Mouse (Mus musculus) limb, embryonic 14.5 days (tissue): ENCODE measurements around the gene Nub1. TPM values are rescaled to one million over a fixed set of nuclear protein-coding genes. Genes with fewer than 3 reads are reported as not detected.

Experiments used
- ATAC-seq: fragments of 200-750 bp; cut with Nextera tagmentation; 2 replicates; pipeline ENCODE4 v1.8.0; 2017; ENCODE audit warnings: low read depth, moderate number of reproducible peaks, moderate TSS enrichment; ENCODE audit not compliant: low FRiP score
- DNase-seq: peaks from one replicate; pipeline ENCODE4 v3.0.0-alpha.2; 2015; ENCODE audit warnings: low spot score
- H3K27ac ChIP-seq: fragments of 300-500 bp; sonication (generic); replicated peaks from 2 replicates; pipeline ENCODE4 v1.5.1; 2014; ENCODE audit warnings: low read depth, mild to moderate bottlenecking, low read length, moderate library complexity, mixed read lengths
- H3K27me3 ChIP-seq: fragments of 300-500 bp; sonication (generic); 2 replicates; pipeline ENCODE4 v1.6.1; 2014; ENCODE audit warnings: low read length, mixed read lengths; ENCODE audit not compliant: control insufficient read depth, insufficient read depth
- H3K36me3 ChIP-seq: fragments of 300-500 bp; sonication (generic); 2 replicates; pipeline ENCODE4 v1.6.1; 2014; ENCODE audit warnings: mild to moderate bottlenecking, low read length, moderate library complexity, mixed read lengths; ENCODE audit not compliant: control insufficient read depth, insufficient read depth
- H3K4me1 ChIP-seq: fragments of 300-500 bp; sonication (generic); 2 replicates; pipeline ENCODE4 v1.6.1; 2014; ENCODE audit warnings: antibody characterized with exemption, low read length, mixed read lengths; ENCODE audit not compliant: control insufficient read depth, insufficient read depth
- H3K4me2 ChIP-seq: fragments of 300-500 bp; sonication (generic); replicated peaks from 2 replicates; pipeline ENCODE4 v1.6.1; 2014; ENCODE audit warnings: low read depth, mild to moderate bottlenecking, low read length, moderate library complexity; ENCODE audit not compliant: severe bottlenecking
- H3K4me3 ChIP-seq: fragments of 300-500 bp; sonication (generic); replicated peaks from 2 replicates; pipeline ENCODE4 v1.5.1; 2014; ENCODE audit warnings: low read length
- H3K9ac ChIP-seq: fragments of 300-500 bp; sonication (generic); 2 replicates; pipeline ENCODE4 v1.6.1; 2014; ENCODE audit warnings: mild to moderate bottlenecking, low read depth, low read length, moderate library complexity; ENCODE audit not compliant: severe bottlenecking
- H3K9me3 ChIP-seq: fragments of 300-500 bp; sonication (generic); 2 replicates; pipeline ENCODE4 v1.6.1; 2016; ENCODE audit warnings: low read length; ENCODE audit not compliant: control insufficient read depth
- POLR2A ChIP-seq: fragments of 200-500 bp; IDR thresholded peaks from 2 replicates; pipeline ENCODE4 v1.8.0; 2012; ENCODE audit warnings: inconsistent platforms, mild to moderate bottlenecking, moderate library complexity, borderline replicate concordance; ENCODE audit not compliant: insufficient read depth, insufficient read length; ENCODE audit errors: extremely low read depth
- WGBS: fragments of 180-500 bp; shearing (Covaris S2); extraction: QIAGEN DNeasy Blood & Tissue Kit; methylation state at CpG from one replicate; pipeline ENCODE4 v1.1.7; 2014; 5-methylcytosine and 5-hydroxymethylcytosine counted together
- polyA plus RNA-seq, 2 experiments: library from polyadenylated mRNA; depleted of rRNA in 1 of 2; stranded (reverse) in 1 of 2; unstranded in 1 of 2; fragments of >200 nt; fragmentation: Nextera tagmentation in 1 of 2; extraction: Ambion mirVana in 1 of 2; gene quantifications; 2 replicates each; pipeline versions ENCODE4 v1.2.1 to v1.2.3; 2012 to 2014

Gene Nub1
- polyA plus RNA-seq, 2 experiments, result 33.4 to 39.4 TPM

DNA sequence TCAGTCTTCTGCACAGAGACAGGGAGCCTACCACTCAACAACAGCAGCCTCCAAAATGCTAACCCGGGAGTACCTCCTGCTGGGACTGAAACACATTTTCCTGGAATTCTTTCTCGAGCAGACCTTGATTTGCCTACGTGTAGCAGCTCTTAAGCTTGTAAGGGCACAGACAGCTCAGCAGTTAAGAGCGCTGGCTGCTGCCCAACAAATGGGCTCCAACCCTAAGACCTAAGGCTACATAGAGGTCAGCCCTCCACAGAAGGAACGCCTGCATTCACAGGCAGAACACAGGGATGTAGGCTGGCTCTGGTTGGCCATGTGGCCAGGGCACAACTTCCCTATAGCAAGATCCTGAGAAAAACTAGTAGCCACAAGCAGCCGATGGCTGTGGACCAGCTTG is 40.6 kb downstream of the Nub1 start:
- ATAC-seq (no peak), DNase-seq (no peak)
- 49% methylated on average over 6 of the region's 6 CpGs for WGBS
- Histone ChIP-seq H3K4me3 (no peak overlapping the region), H3K9ac (no peak overlapping the region), H3K27me3 (no peaks in the 10 kb centered on the region), H3K4me2 (no peak overlapping the region), H3K4me1 (peaks cover 26% of the 10 kb centered on the region), H3K9me3 (no peaks in the 10 kb centered on the region), H3K36me3 (peaks cover 13% of the 10 kb centered on the region; the same call in 1 of the 2 replicates), H3K27ac (no peak overlapping the region)
- TF ChIP-seq POLR2A, result no peak

DNA sequence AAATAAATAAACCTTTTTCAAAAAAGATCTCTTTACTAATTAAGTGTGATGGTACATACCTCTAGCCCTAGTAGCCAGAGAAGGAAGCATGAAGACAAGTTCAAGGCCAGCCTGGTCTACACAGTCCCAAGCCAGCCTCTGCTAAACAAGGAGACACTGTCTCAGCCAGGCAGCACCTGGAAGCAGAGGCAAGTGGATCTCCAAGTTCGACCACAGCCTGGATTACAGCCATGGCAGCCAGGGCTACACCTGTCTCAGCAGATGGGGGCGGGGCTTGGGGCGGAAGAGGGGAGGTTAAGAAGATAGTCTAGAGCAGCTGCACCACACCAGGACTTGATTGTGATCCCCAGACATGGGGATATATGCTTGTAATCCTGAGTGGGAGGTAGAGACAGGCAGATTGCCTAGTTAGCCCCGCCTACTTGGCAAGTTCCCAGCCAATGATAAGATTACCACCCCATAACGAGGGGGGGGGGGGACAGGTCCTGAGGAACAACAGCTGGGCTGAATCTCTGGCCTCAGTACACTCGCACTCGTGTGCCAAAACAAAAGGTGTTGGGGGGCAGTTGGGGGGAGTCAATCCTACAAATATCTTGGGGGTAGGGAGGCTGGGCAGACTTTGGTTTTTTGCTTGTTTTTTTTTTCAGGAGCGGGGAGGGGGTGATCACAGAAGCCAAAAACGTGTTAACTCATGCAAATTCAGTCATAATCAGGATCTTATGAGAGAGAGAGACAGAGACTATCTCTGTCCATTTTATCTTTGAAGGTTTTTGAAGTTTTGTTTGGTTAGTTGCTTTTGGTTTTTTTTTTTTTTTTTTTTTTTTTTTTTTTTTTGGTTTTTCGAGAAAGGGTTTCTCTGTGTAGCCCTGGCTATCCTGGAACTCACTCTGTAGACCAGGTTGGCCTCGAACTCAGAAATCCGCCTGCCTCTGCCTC is 41.8 kb downstream of the Nub1 start:
- Histone ChIP-seq H3K4me1 (peaks cover 30% of the 10 kb centered on the region), H3K27ac (no peak overlapping the region), H3K4me2 (no peak overlapping the region), H3K27me3 (no peaks in the 10 kb centered on the region), H3K36me3 (0 out of 2 replicates have a peak, but pooled peaks cover 4% of the 10 kb centered on the region), H3K4me3 (no peak overlapping the region), H3K9ac (no peak overlapping the region), H3K9me3 (no peaks in the 10 kb centered on the region)
- no peak for TF ChIP-seq POLR2A
- WGBS, result 65% methylated on average over 12 of the region's 12 CpGs
- DNase-seq, result no peak
- ATAC-seq, result no peak; the same call in 1 of the 2 replicates

DNA sequence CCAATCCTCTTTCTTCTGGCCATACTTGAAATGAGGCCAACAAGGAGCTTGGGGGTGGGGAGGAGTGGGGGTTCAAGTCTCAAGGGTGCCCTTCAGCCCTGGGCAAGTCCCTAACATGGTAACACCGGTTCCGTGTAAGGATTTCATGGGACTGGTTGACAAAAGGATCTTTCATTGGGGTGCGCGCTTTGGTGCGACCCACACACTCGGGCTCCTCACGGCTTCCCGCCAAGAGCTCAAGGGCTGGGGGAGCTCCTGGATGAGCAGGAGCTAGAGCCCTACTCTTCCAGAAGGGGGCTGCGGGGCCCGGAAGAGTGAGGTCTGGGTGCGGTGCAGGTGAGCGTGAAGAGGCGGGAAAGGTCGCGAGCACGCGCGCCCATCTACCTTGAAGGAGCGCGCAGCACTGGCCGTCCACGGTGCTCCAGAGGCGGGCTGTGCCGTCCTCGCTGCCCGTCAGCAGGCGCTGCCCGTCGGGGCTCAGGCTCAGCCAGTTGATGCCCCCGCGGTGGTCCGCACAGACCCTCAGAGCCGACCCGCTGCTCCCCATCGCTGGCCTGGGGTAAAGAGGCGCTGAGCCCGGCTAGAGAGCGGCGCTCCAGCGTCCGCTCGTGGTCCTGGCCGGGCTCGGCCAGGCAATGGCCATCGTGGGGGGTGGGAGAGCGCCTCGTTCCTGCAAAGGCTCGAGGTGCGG is 44.6 kb downstream of the Nub1 start:
- Histone ChIP-seq H3K9me3 (no peaks in the 10 kb centered on the region), H3K36me3 (no peaks in the 10 kb centered on the region), H3K4me3 (peak overlapping the region; percentile 73), H3K27ac (peak overlapping the region; percentile 50), H3K9ac (peak overlapping the region; percentile 82), H3K4me2 (peak overlapping the region; percentile 91), H3K4me1 (peaks cover 30% of the 10 kb centered on the region), H3K27me3 (no peaks in the 10 kb centered on the region)
- no peak for TF ChIP-seq POLR2A
- peak; percentile 2; the same call in 1 of the 2 replicates for ATAC-seq
- DNase-seq, result no peak
- WGBS, result 4% methylated on average over 39 of the region's 49 CpGs

DNA sequence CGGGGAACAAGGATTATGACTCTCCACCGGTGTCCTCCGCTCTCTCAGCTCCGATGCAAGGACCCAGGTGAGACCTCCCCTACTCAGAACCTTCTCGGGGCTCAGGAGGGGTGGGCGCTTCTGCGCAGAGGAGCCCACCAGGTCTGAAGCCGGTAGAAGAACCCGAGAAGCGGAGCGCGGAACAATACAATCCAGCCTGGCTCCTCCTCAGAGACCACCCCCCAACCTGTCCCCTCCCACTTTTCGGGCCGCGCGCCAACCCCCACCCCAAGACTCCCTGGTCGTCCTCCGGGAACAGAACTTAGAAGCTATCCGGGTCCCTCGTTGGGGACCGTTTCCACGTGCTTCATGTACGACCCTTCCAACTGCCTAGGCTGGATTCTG is 45.1 kb downstream of the Nub1 start, which contains the start of gene Wdr86:
TSS of gene Wdr86 (minus strand) at position 240 of the 384 bp plus-strand sequence.
- Histone ChIP-seq H3K9me3 (no peaks in the 10 kb centered on the region), H3K9ac (peak within 1 kb of the TSS; percentile 82), H3K27ac (peak within 1 kb of the TSS; percentile 65), H3K36me3 (no peaks in the 10 kb centered on the region), H3K4me1 (peaks cover 28% of the 10 kb centered on the region), H3K27me3 (no peaks in the 10 kb centered on the region), H3K4me3 (peak within 1 kb of the TSS; percentile 73), H3K4me2 (peak within 1 kb of the TSS; percentile 91)
- under 1% methylated on average over 22 of the region's 23 CpGs for WGBS
- ATAC-seq (peak; percentile 70), DNase-seq (peak; percentile 62)
- TF ChIP-seq POLR2A, result no peak

DNA sequence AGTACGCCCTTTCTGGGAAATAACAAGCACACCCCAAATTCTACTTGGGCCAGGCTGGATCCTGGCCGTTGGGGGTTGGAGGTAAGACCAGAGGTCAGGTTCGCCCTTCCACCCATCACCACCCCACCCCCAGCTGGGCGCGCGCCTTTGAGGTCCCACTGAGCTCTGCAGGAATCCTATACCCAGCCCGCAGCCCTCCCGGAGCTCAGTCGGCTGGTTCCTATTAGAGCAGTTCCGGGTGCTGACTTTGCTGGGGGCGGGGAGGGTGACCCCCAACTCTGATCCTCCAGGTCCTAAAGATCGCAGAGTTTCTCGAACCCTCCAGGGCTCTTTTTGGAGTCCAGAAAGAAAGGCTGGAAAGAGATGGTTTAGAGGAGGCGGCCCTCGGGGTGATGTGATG is 45.7 kb downstream of the Nub1 start:
- Histone ChIP-seq H3K27me3 (no peaks in the 10 kb centered on the region), H3K4me3 (peak overlapping the region; percentile 73), H3K27ac (peak overlapping the region; percentile 65; the same call in 1 of the 2 replicates), H3K9me3 (no peaks in the 10 kb centered on the region), H3K4me1 (peaks cover 26% of the 10 kb centered on the region), H3K36me3 (no peaks in the 10 kb centered on the region), H3K9ac (peak overlapping the region; percentile 82), H3K4me2 (peak overlapping the region; percentile 91)
- 3% methylated on average over 15 of the region's 15 CpGs for WGBS
- DNase-seq, result no peak
- peak; percentile 34; the same call in 1 of the 2 replicates for ATAC-seq
- TF ChIP-seq POLR2A, result no peak
